Mouse (Mus musculus) forebrain, embryonic 15.5 days (tissue): Measurements from ENCODE around the gene Ttpal. TPM values are rescaled to one million over a fixed set of nuclear protein-coding genes. Genes with fewer than 3 reads are reported as not detected.
A peak's percentile ranks its signal among the peaks of the same experiment; 100 is the strongest.

Experiments
- ATAC-seq: fragments of 200-750 bp; cut with Nextera tagmentation; replicated peaks from 2 replicates; pipeline ENCODE4 v1.8.0; 2017; ENCODE audit warnings: mild to moderate bottlenecking, moderate TSS enrichment, moderate library complexity
- H3K27ac ChIP-seq: fragments of 300-500 bp; sonication (generic); replicated peaks from 2 replicates; pipeline ENCODE4 v1.5.1; 2015; ENCODE audit warnings: mild to moderate bottlenecking, inconsistent platforms
- H3K27me3 ChIP-seq: fragments of 300-500 bp; sonication (generic); 2 replicates; pipeline ENCODE4 v1.6.1; 2015; ENCODE audit warnings: inconsistent platforms
- H3K36me3 ChIP-seq: fragments of 300-500 bp; sonication (generic); 2 replicates; pipeline ENCODE4 v1.6.1; 2015; ENCODE audit warnings: mild to moderate bottlenecking, inconsistent platforms
- H3K4me1 ChIP-seq: fragments of 300-500 bp; sonication (generic); 2 replicates; pipeline ENCODE4 v1.6.1; 2015; ENCODE audit warnings: inconsistent platforms
- H3K4me2 ChIP-seq: fragments of 300-500 bp; sonication (generic); replicated peaks from 2 replicates; pipeline ENCODE4 v1.6.1; 2015; ENCODE audit warnings: mild to moderate bottlenecking, inconsistent platforms
- H3K4me3 ChIP-seq: fragments of 300-500 bp; sonication (generic); 2 replicates; pipeline ENCODE4 v1.5.1; 2015; ENCODE audit warnings: mild to moderate bottlenecking, inconsistent platforms
- H3K9ac ChIP-seq: fragments of 300-500 bp; sonication (generic); replicated peaks from 2 replicates; pipeline ENCODE4 v1.6.1; 2015; ENCODE audit warnings: mild to moderate bottlenecking, inconsistent platforms
- H3K9me3 ChIP-seq: fragments of 300-500 bp; sonication (generic); 2 replicates; pipeline ENCODE4 v1.6.1; 2016; ENCODE audit warnings: inconsistent platforms
- WGBS: fragments of 180-500 bp; shearing (Covaris S2); methylation state at CpG from one replicate; pipeline ENCODE4 v1.1.7; 2015; ENCODE audit warnings: mixed read lengths; 5-methylcytosine and 5-hydroxymethylcytosine counted together
- polyA plus RNA-seq: library from polyadenylated mRNA; unstranded; fragments of >200 nt; fragmentation: Nextera tagmentation; extraction: Ambion mirVana; gene quantifications from 2 replicates; pipeline ENCODE4 v1.2.1, GENCODE M21; 2015

The Ttpal gene
- 43.3 and 44.4 TPM in 2 replicates for polyA plus RNA-seq

- peak within 1 kb of the TSS; percentile 90 for H3K27ac ChIP-seq
- H3K9me3 ChIP-seq = no peaks in the 10 kb centered on the region
- WGBS = 2% methylated on average over 55 of the region's 57 CpGs
- H3K9ac ChIP-seq = peak within 1 kb of the TSS; percentile 99
- H3K4me2 ChIP-seq = peak within 1 kb of the TSS; percentile 94
- no peaks in the 10 kb centered on the region for H3K36me3 ChIP-seq
- no peaks in the 10 kb centered on the region for H3K27me3 ChIP-seq
- H3K4me3 ChIP-seq = peak within 1 kb of the TSS; percentile 98
- peak; percentile 95 for ATAC-seq
- H3K4me1 ChIP-seq = peaks cover 15% of the 10 kb centered on the region
These were observed at the start of gene Ttpal for GRCm38 (mm10) chr2:163602101-163602971. Ttpal (plus strand) TSS chr2:163602314.

GRCm38 (mm10) chr2:163552518-163552929 lies 49.6 kb upstream of the Ttpal start:
- WGBS = 77% methylated on average over 8 of the region's 8 CpGs
- Histone ChIP-seq H3K9me3 (no peaks in the 10 kb centered on the region), H3K4me1 (no peaks in the 10 kb centered on the region), H3K27ac (no peak overlapping the region), H3K4me3 (no peak overlapping the region), H3K9ac (no peak overlapping the region), H3K4me2 (no peak overlapping the region), H3K36me3 (no peaks in the 10 kb centered on the region), H3K27me3 (no peaks in the 10 kb centered on the region)
- no peak for ATAC-seq

- Histone ChIP-seq H3K27ac (no peak overlapping the region), H3K4me2 (no peak overlapping the region), H3K9me3 (no peaks in the 10 kb centered on the region), H3K9ac (no peak overlapping the region), H3K4me3 (no peak overlapping the region), H3K36me3 (no peaks in the 10 kb centered on the region), H3K27me3 (no peaks in the 10 kb centered on the region), H3K4me1 (no peaks in the 10 kb centered on the region)
- ATAC-seq = no peak
- 73% methylated on average over 4 of the region's 4 CpGs for WGBS
These were observed 47.6 kb upstream of the Ttpal start for GRCm38 (mm10) chr2:163554425-163554982.

GRCm38 (mm10) chr2:163554996-163555395 lies 47.1 kb upstream of the Ttpal start:
- H3K27me3 ChIP-seq = no peaks in the 10 kb centered on the region
- no peak for ATAC-seq
- WGBS = 83% methylated on average over 6 of the region's 6 CpGs
- no peak overlapping the region for H3K9ac ChIP-seq
- no peaks in the 10 kb centered on the region for H3K4me1 ChIP-seq
- H3K27ac ChIP-seq = no peak overlapping the region
- H3K4me2 ChIP-seq = no peak overlapping the region
- H3K4me3 ChIP-seq = no peak overlapping the region
- no peaks in the 10 kb centered on the region for H3K36me3 ChIP-seq
- H3K9me3 ChIP-seq = no peaks in the 10 kb centered on the region

GRCm38 (mm10) chr2:163555417-163555816 lies 46.7 kb upstream of the Ttpal start:
- Histone ChIP-seq H3K27me3 (no peaks in the 10 kb centered on the region), H3K4me1 (no peaks in the 10 kb centered on the region), H3K4me2 (no peak overlapping the region), H3K27ac (no peak overlapping the region), H3K9ac (no peak overlapping the region), H3K9me3 (no peaks in the 10 kb centered on the region), H3K4me3 (no peak overlapping the region), H3K36me3 (no peaks in the 10 kb centered on the region)
- WGBS = 82% methylated on average over 13 of the region's 13 CpGs
- ATAC-seq = no peak

GRCm38 (mm10) chr2:163558548-163558947 lies 43.6 kb upstream of the Ttpal start:
- Histone ChIP-seq H3K27ac (no peak overlapping the region), H3K4me2 (no peak overlapping the region), H3K27me3 (no peaks in the 10 kb centered on the region), H3K4me1 (no peaks in the 10 kb centered on the region), H3K9ac (no peak overlapping the region), H3K9me3 (no peaks in the 10 kb centered on the region), H3K4me3 (no peak overlapping the region), H3K36me3 (no peaks in the 10 kb centered on the region)
- ATAC-seq = no peak
- 95% methylated on average over 1 of the region's 1 CpGs for WGBS

- no peaks in the 10 kb centered on the region for H3K9me3 ChIP-seq
- H3K4me2 ChIP-seq = no peak overlapping the region
- WGBS = 85% methylated on average over 5 of the region's 5 CpGs
- ATAC-seq = no peak
- no peaks in the 10 kb centered on the region for H3K4me1 ChIP-seq
- no peak overlapping the region for H3K9ac ChIP-seq
- H3K27ac ChIP-seq = no peak overlapping the region
- H3K27me3 ChIP-seq = no peaks in the 10 kb centered on the region
- H3K4me3 ChIP-seq = no peak overlapping the region
- H3K36me3 ChIP-seq = no peaks in the 10 kb centered on the region
These were observed 42.9 kb upstream of the Ttpal start for GRCm38 (mm10) chr2:163559236-163559635.

- Histone ChIP-seq H3K4me2 (no peak overlapping the region), H3K27me3 (no peaks in the 10 kb centered on the region), H3K4me1 (no peaks in the 10 kb centered on the region), H3K9ac (no peak overlapping the region), H3K4me3 (no peak overlapping the region), H3K9me3 (no peaks in the 10 kb centered on the region), H3K27ac (no peak overlapping the region), H3K36me3 (no peaks in the 10 kb centered on the region)
- WGBS = 90% methylated on average over 3 of the region's 3 CpGs
- ATAC-seq = no peak
These were observed 41.9 kb upstream of the Ttpal start for GRCm38 (mm10) chr2:163560247-163560646.

GRCm38 (mm10) chr2:163561258-163561948 lies 40.7 kb upstream of the Ttpal start:
- Histone ChIP-seq H3K27me3 (no peaks in the 10 kb centered on the region), H3K27ac (no peak overlapping the region), H3K9me3 (no peaks in the 10 kb centered on the region), H3K4me1 (no peaks in the 10 kb centered on the region), H3K4me3 (no peak overlapping the region), H3K4me2 (no peak overlapping the region), H3K36me3 (no peaks in the 10 kb centered on the region), H3K9ac (no peak overlapping the region)
- 76% methylated on average over 13 of the region's 13 CpGs for WGBS
- ATAC-seq = no peak

GRCm38 (mm10) chr2:163564646-163565045 lies 37.5 kb upstream of the Ttpal start:
- H3K4me2 ChIP-seq = no peak overlapping the region
- no peak overlapping the region for H3K4me3 ChIP-seq
- no peak overlapping the region for H3K9ac ChIP-seq
- no peak for ATAC-seq
- no peaks in the 10 kb centered on the region for H3K36me3 ChIP-seq
- H3K27ac ChIP-seq = no peak overlapping the region
- no peaks in the 10 kb centered on the region for H3K9me3 ChIP-seq
- 32% methylated on average over 8 of the region's 8 CpGs for WGBS
- no peaks in the 10 kb centered on the region for H3K4me1 ChIP-seq
- no peaks in the 10 kb centered on the region for H3K27me3 ChIP-seq

- 81% methylated on average over 3 of the region's 3 CpGs for WGBS
- Histone ChIP-seq H3K4me2 (no peak overlapping the region), H3K4me1 (no peaks in the 10 kb centered on the region), H3K9me3 (no peaks in the 10 kb centered on the region), H3K4me3 (no peak overlapping the region), H3K36me3 (no peaks in the 10 kb centered on the region), H3K27me3 (no peaks in the 10 kb centered on the region), H3K9ac (no peak overlapping the region), H3K27ac (no peak overlapping the region)
- no peak for ATAC-seq
These were observed 27.8 kb upstream of the Ttpal start for GRCm38 (mm10) chr2:163574321-163574720.

GRCm38 (mm10) chr2:163575248-163575647 lies 26.9 kb upstream of the Ttpal start:
- no peaks in the 10 kb centered on the region for H3K9me3 ChIP-seq
- H3K27ac ChIP-seq = no peak overlapping the region
- H3K4me2 ChIP-seq = no peak overlapping the region
- no peak overlapping the region for H3K4me3 ChIP-seq
- no peak overlapping the region for H3K9ac ChIP-seq
- WGBS = 46% methylated on average over 11 of the region's 11 CpGs
- H3K4me1 ChIP-seq = no peaks in the 10 kb centered on the region
- ATAC-seq = no peak
- H3K27me3 ChIP-seq = no peaks in the 10 kb centered on the region
- H3K36me3 ChIP-seq = no peaks in the 10 kb centered on the region
